Mouse (Mus musculus) bone marrow, adult 2 months (tissue): ENCODE data around the gene Gas7.

Experiments
- CTCF ChIP-seq: fragments of 200-500 bp; IDR thresholded peaks from 2 replicates; pipeline ENCODE4 v1.5.1; 2011; ENCODE audit warnings: low read length, control low read depth; ENCODE audit not compliant: control insufficient read depth, insufficient read depth
- POLR2A ChIP-seq: fragments of 200-500 bp; IDR thresholded peaks from 2 replicates; pipeline ENCODE4 v1.6.1; 2011; ENCODE audit warnings: low read depth, mild to moderate bottlenecking, control low read depth, low read length, borderline replicate concordance; ENCODE audit not compliant: control insufficient read depth

GRCm38 (mm10) chr11:67579136-67579535 lies 123.9 kb downstream of the Gas7 start:
- no peak for TF ChIP-seq CTCF
- TF ChIP-seq POLR2A: no peak
